Comparison of ENCODE assay signal across 8 mouse cellular contexts in the genomic region with DNA sequence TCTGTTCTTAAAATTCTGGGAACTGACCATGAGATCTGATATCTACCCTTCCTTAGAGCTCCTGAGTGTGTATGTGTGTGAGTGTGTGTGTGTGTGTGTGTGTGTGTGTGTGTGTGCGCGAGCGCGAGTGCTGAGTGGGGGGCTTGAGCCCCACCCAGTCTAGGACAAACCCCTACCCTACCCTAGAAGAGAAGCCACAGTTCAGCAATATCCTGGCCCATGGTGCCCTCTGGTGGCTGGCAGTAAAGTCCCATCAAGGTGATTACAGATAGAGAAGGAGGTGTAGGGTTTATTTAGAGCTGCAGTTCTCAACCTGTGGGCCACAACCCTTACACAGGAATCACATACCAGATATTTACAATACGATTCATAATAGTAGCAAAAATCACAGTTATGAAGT. TPM values are rescaled to one million over a fixed set of nuclear protein-coding genes. Genes with fewer than 3 reads are reported as not detected.
A peak's percentile ranks its signal among the peaks of the same experiment; 100 is the strongest.
DNase-seq lines count a peak whose midpoint lies in the region; ATAC-seq and TF ChIP-seq lines count a peak whose summit lies in the region.

No protein-coding gene starts in this region.

- TF ChIP-seq EP300 in ES-Bruce4 (IDR thresholded peaks at IDR 0.05; ENCODE audit: insufficient read depth, low read depth, low read length), result no peak

- no peaks in the 10 kb centered on the region for H3K9me3 ChIP-seq in ES-Bruce4 (replicated peaks; ENCODE audit: control insufficient read depth, insufficient read depth, low read length, poor library complexity, severe bottlenecking)
- H3K9me3 ChIP-seq in midbrain, embryonic 16.5 days (replicated peaks; ENCODE audit: control insufficient read depth, low read length, poor library complexity, severe bottlenecking), result no peaks in the 10 kb centered on the region

- no peak overlapping the region for H3K4me3 ChIP-seq in ES-Bruce4 (ENCODE audit: low read depth, low read length)
- H3K4me3 ChIP-seq in midbrain, embryonic 16.5 days (ENCODE audit: low read depth, low read length), result no peak overlapping the region

- peak; percentile 76 for TF ChIP-seq CTCF in ES-Bruce4 (IDR thresholded peaks at IDR 0.05; ENCODE audit: low read depth, low read length)

- TF ChIP-seq POLR2A in ES-Bruce4 (IDR thresholded peaks at IDR 0.05; ENCODE audit: insufficient read depth, low read length), result no peak

- peak; percentile 51 for ATAC-seq in midbrain, embryonic 16.5 days

- DNase-seq in heart, postnatal 10 days, result peak; percentile 40 to 57
- no peak for DNase-seq in heart, adult 9 months (ENCODE audit: low spot score in 2 of 2)
- DNase-seq in cerebellum, adult 9-10 months, result peak; percentile 75
- DNase-seq in frontal cortex, postnatal 25 days (ENCODE audit: low spot score in 2 of 2), result peak; percentile 44 to 52
- peak; percentile 49 to 84 for DNase-seq in layer of hippocampus, postnatal 25 days (ENCODE audit: extremely low spot score in 1 of 2, low spot score in 1 of 2)
- peak; percentile 42 for DNase-seq in yolk sac, embryonic 10.5 days (ENCODE audit: low spot score)

- H3K9ac ChIP-seq in ES-Bruce4 (ENCODE audit: low read depth, poor library complexity, severe bottlenecking), result no peak overlapping the region
- H3K9ac ChIP-seq in midbrain, embryonic 16.5 days (ENCODE audit: low read depth, low read length), result no peak overlapping the region

- no peak overlapping the region for H3K27ac ChIP-seq in ES-Bruce4 (ENCODE audit: insufficient read depth, low read length)
- H3K27ac ChIP-seq in midbrain, embryonic 16.5 days (ENCODE audit: low read length), result no peak overlapping the region

- intact Hi-C loops in heart, postnatal 10 days (cut with DNase I), result loop anchor here (1.0 to 10.0 kb wide), 5 partner anchors 39 to 245 kb away; no protein-coding TSS in a partner anchor

- no peaks in the 10 kb centered on the region for H3K4me1 ChIP-seq in ES-Bruce4 (ENCODE audit: control insufficient read depth, insufficient read depth, low read length)
- H3K4me1 ChIP-seq in midbrain, embryonic 16.5 days (ENCODE audit: control insufficient read depth, insufficient read depth, low read length), result no peaks in the 10 kb centered on the region

- no peaks in the 10 kb centered on the region for H3K36me3 ChIP-seq in ES-Bruce4 (ENCODE audit: control insufficient read depth, insufficient read depth, low read length, poor library complexity, severe bottlenecking)
- no peaks in the 10 kb centered on the region for H3K36me3 ChIP-seq in midbrain, embryonic 16.5 days (ENCODE audit: control insufficient read depth, insufficient read depth, low read length)

- H3K4me2 ChIP-seq in midbrain, embryonic 16.5 days (ENCODE audit: low read length), result no peak overlapping the region

- no peaks in the 10 kb centered on the region for H3K27me3 ChIP-seq in ES-Bruce4 (ENCODE audit: control insufficient read depth, insufficient read depth, low read length, poor library complexity, severe bottlenecking)
- no peaks in the 10 kb centered on the region for H3K27me3 ChIP-seq in midbrain, embryonic 16.5 days (ENCODE audit: control insufficient read depth, insufficient read depth, low read depth, low read length)

- 31% methylated on average over 5 of the region's 5 CpGs for WGBS in midbrain, embryonic 16.5 days

RNA-seq across cellular contexts. Expression of gene Wipi2, which starts 7.6 kb away (rescaled TPM):
- 10 to 100 TPM; 39.0 to 39.3 TPM for total RNA-seq in heart, postnatal 10 days (2021)
- 50.6 and 55.0 TPM in 2 replicates for polyA plus RNA-seq in ES-Bruce4 (2011; ENCODE audit: insufficient read depth, insufficient read length, low read depth, missing spikeins)
- total RNA-seq in layer of hippocampus, postnatal 25 days (2021), result 100 to 1,000 TPM in 1 of 2 experiments, 10 to 100 TPM in 1; 92.7 to 104 TPM
- polyA plus RNA-seq in midbrain, embryonic 16.5 days (2015; fragmentation: Nextera tagmentation; extraction: Ambion mirVana), result 43.9 and 45.1 TPM in 2 replicates

RNA-seq across cellular contexts. Expression of gene Mmd2, which starts 11.3 kb away (rescaled TPM):
- total RNA-seq in heart, postnatal 10 days (2021), result 1 to 10 TPM in 1 of 2 experiments, under 1 TPM in 1; 0.82 to 3.3 TPM
- polyA plus RNA-seq in ES-Bruce4 (2011; ENCODE audit: insufficient read depth, insufficient read length, low read depth, missing spikeins), result 0.26 TPM in 1 of 2 replicates, not detected in the other
- 100 to 1,000 TPM; 166 to 185 TPM for total RNA-seq in layer of hippocampus, postnatal 25 days (2021)
- 52.2 and 74.2 TPM in 2 replicates for polyA plus RNA-seq in midbrain, embryonic 16.5 days (2015; fragmentation: Nextera tagmentation; extraction: Ambion mirVana)

Comparison
In these comparisons a context has a peak if more than half of its experiments do, and no peak if none do; other contexts are left out.
1. DNase-seq: peak in heart, postnatal 10 days (2 of 2), cerebellum, adult 9-10 months (single experiment), frontal cortex, postnatal 25 days (2 of 2), layer of hippocampus, postnatal 25 days (2 of 2) and yolk sac, embryonic 10.5 days (single experiment); none in heart, adult 9 months (0 of 2).
2. RNA of gene Mmd2, which starts 11.3 kb away (total RNA-seq): 166 to 185 TPM in layer of hippocampus, postnatal 25 days; 0.82 to 3.3 TPM in heart, postnatal 10 days; every median in the first group is over 10 times any median in the second.